Mouse (Mus musculus) testis, adult 2 months (tissue): ENCODE results near the gene Ssh3.

Experiments used
- CTCF ChIP-seq: fragments of 200-500 bp; IDR thresholded peaks from 2 replicates; pipeline ENCODE4 v1.5.1; 2012; ENCODE audit warnings: low read depth, mild to moderate bottlenecking, inconsistent platforms, low read length, moderate library complexity; ENCODE audit not compliant: control insufficient read depth, insufficient read depth, insufficient replicate concordance
- POLR2A ChIP-seq: fragments of 200-500 bp; IDR thresholded peaks from 2 replicates; pipeline ENCODE4 v1.6.1; 2012; ENCODE audit warnings: low read depth, mild to moderate bottlenecking, inconsistent platforms, low read length, moderate library complexity; ENCODE audit not compliant: control insufficient read depth

- TF ChIP-seq CTCF, result no peak
- no peak for TF ChIP-seq POLR2A
Measured at GRCm38 (mm10) chr19:4301735-4302651, 33.0 kb upstream of the Ssh3 start.
